Mouse (Mus musculus): ENCODE data around the gene Nhlrc2. TPM values are rescaled to one million over a fixed set of nuclear protein-coding genes. Genes with fewer than 3 reads are reported as not detected.

Gene Nhlrc2
- polyA plus RNA-seq, 1 experiment from 2014 or later: 6.6 TPM

- DNase-seq: no peak
- WGBS (ENCODE audit: insufficient replicate concordance): 90% methylated on average over 7 of the region's 7 CpGs
- H3K27ac ChIP-seq (ENCODE audit: low read depth): no peak overlapping the region
- no peak overlapping the region for H3K4me3 ChIP-seq (ENCODE audit: low read depth, low read length)
- no peaks in the 10 kb centered on the region for H3K9me3 ChIP-seq (ENCODE audit: low read length)
- no peaks in the 10 kb centered on the region for H3K4me1 ChIP-seq (ENCODE audit: insufficient read depth)
- no peaks in the 10 kb centered on the region for H3K27me3 ChIP-seq (ENCODE audit: insufficient read depth, low read length)
- H3K9ac ChIP-seq (replicated peaks): no peak overlapping the region
- H3K4me2 ChIP-seq (ENCODE audit: low read depth, low read length): no peak overlapping the region
- H3K36me3 ChIP-seq (replicated peaks; ENCODE audit: insufficient read depth, low read length): no peaks in the 10 kb centered on the region
- TF ChIP-seq CTCF (IDR thresholded peaks at IDR 0.05; ENCODE audit: low read depth) (no peak), EP300 (IDR thresholded peaks at IDR 0.05; ENCODE audit: low read depth) (no peak)
- no peak for ATAC-seq
Observed at GRCm38 (mm10) chr19:56647451-56648120, 99.5 kb downstream of the Nhlrc2 start.

DNA sequence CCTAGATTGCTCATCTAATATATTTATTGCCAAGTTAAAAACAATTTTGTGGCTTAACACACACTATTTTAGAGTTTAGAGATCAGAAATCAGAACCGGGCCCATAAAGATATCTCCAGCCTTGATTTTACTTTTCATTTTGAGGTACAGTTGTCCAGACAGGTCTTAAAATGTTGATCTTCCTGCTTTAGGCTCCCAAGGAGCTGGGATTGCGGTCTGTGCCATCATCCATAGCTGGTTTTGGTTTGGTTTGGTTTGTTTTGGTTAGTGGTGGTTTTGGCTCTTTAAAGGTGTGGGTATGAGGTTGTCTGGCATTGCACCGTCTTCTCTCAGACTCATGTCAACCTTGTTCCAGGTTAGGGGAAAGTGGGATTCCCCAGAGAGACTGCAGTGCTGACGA lies 103.2 kb downstream of the Nhlrc2 start:
- Histone ChIP-seq H3K27ac (ENCODE audit: low read depth) (no peak overlapping the region), H3K27me3 (ENCODE audit: insufficient read depth, low read length) (no peaks in the 10 kb centered on the region)
- WGBS (ENCODE audit: insufficient replicate concordance): 70% methylated on average over 4 of the region's 4 CpGs

DNA sequence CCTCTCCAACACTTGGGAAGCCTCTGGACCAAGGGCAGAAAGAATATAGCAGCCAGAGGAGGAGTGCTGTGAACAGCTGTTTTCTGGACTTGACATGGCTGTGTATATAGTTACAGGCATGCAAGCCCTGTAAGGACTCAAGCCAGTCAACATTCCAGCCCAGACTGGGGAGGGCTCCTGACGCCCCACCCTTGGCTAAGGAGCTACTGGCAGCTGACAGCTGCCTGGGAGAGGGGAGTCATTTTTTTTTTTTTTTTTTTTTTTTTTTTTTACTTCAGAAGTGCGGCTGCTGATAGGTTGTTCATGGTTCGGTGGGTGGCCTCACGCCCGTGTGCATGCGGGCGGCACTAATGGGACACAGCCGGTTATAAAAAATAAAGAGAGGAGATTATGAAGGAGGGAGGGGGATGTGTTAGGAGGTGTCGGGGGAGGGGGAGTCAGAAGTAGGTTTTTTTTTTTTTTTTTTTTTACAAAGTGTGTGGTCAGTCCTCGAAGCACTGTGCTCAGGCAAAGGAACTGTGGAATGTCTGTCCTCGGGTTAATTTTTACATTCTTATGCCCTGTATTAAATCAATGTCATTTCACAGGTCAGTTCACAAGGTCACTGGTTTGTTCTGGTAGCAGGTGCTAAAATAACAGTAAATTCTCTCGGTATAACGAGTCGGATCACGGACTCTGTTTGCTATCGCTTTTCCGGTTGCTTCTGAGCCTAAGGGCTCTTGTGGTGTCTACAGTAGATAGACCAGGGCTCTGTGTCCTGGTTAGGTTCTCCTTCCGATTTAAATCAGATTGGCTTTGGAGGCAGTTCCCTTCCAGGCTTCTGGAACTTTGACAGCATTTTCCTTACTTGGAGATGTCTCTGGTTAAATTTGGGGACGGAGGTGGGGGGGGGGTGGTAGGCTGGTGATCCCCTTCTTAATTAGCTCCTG lies 104.2 kb downstream of the Nhlrc2 start:
- H3K4me1 ChIP-seq (ENCODE audit: insufficient read depth): no peaks in the 10 kb centered on the region
- 58% methylated on average over 19 of the region's 19 CpGs for WGBS (ENCODE audit: insufficient replicate concordance)
- no peak overlapping the region for H3K4me3 ChIP-seq (ENCODE audit: low read depth, low read length)
- H3K9ac ChIP-seq (replicated peaks): no peak overlapping the region
- DNase-seq: no peak
- peak; percentile 21; the same call in 1 of the 2 replicates for ATAC-seq
- H3K36me3 ChIP-seq (replicated peaks; ENCODE audit: insufficient read depth, low read length): no peaks in the 10 kb centered on the region
- H3K4me2 ChIP-seq (ENCODE audit: low read depth, low read length): peak overlapping the region; percentile 50
- no peak overlapping the region for H3K27ac ChIP-seq (ENCODE audit: low read depth)
- no peak for TF ChIP-seq CTCF (IDR thresholded peaks at IDR 0.05; ENCODE audit: low read depth)
- no peak for TF ChIP-seq EP300 (IDR thresholded peaks at IDR 0.05; ENCODE audit: low read depth)
- no peaks in the 10 kb centered on the region for H3K9me3 ChIP-seq (ENCODE audit: low read length)
- no peaks in the 10 kb centered on the region for H3K27me3 ChIP-seq (ENCODE audit: insufficient read depth, low read length)

More for the DNA sequence above, 103.2 kb downstream of the Nhlrc2 start:
- H3K9me3 ChIP-seq (ENCODE audit: low read length): no peaks in the 10 kb centered on the region
- H3K36me3 ChIP-seq (replicated peaks; ENCODE audit: insufficient read depth, low read length): no peaks in the 10 kb centered on the region
- no peaks in the 10 kb centered on the region for H3K4me1 ChIP-seq (ENCODE audit: insufficient read depth)
- ATAC-seq: no peak
- H3K9ac ChIP-seq (replicated peaks): no peak overlapping the region
- TF ChIP-seq CTCF (IDR thresholded peaks at IDR 0.05; ENCODE audit: low read depth): no peak
- TF ChIP-seq EP300 (IDR thresholded peaks at IDR 0.05; ENCODE audit: low read depth): no peak
- no peak for DNase-seq
- H3K4me2 ChIP-seq (ENCODE audit: low read depth, low read length): no peak overlapping the region
- H3K4me3 ChIP-seq (ENCODE audit: low read depth, low read length): no peak overlapping the region

Other genes starting within 250 kb of the Nhlrc2 start
- 0.16 and 0.47 TPM in 2 replicates for gene Nrap, start 158.2 kb upstream of the Nhlrc2 start, polyA plus RNA-seq (2015; fragmentation: Nextera tagmentation; extraction: Ambion mirVana)
- gene Casp7, start 151.1 kb upstream of the Nhlrc2 start, polyA plus RNA-seq (2015; fragmentation: Nextera tagmentation; extraction: Ambion mirVana): 9.8 and 10.1 TPM in 2 replicates
- not detected in 2 replicates for gene Plekhs1, start 86.6 kb upstream of the Nhlrc2 start, polyA plus RNA-seq (2015; fragmentation: Nextera tagmentation; extraction: Ambion mirVana)
- 12.1 and 14.8 TPM in 2 replicates for gene Dclre1a, start within 50 bp of the Nhlrc2 start, polyA plus RNA-seq (2015; fragmentation: Nextera tagmentation; extraction: Ambion mirVana)
- 0.47 and 0.63 TPM in 2 replicates for gene Adrb1, start 173.9 kb downstream of the Nhlrc2 start, polyA plus RNA-seq (2015; fragmentation: Nextera tagmentation; extraction: Ambion mirVana)

Data from liver, postnatal 0 days (tissue).